Mouse (Mus musculus): ENCODE data around the gene Prrc2a. TPM values are rescaled to one million over a fixed set of nuclear protein-coding genes. Genes with fewer than 3 reads are reported as not detected.
A peak's percentile ranks its signal among the peaks of the same experiment; 100 is the strongest.

Prrc2a gene
- polyA plus RNA-seq, 2 experiments = 192 to 404 TPM

DNA sequence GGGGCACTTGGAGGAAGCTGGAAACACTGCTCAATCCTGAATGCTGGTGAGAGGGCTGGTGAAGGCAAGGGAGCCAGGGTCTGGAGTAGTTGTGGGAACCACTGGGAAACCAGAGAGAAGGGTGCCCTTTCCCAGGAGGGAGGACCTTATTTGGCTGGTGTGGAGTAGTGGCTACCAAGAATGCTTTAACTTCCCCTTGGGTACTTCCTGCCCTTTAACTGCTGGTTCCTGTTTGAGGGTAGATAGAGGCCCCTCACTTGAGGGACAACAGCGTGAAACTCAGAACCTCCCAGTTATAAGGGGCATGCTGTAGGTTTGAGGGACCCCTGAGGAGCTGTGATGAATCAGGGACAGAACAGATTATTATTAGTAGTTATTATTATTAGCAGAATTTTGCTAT is 24.5 kb upstream of the Prrc2a start:
- Histone ChIP-seq H3K4me1 (ENCODE audit: control insufficient read depth, insufficient read depth, low read length) (peaks cover 8% of the 10 kb centered on the region), H3K9me3 (ENCODE audit: control insufficient read depth, low read length) (no peaks in the 10 kb centered on the region), H3K27me3 (ENCODE audit: control insufficient read depth, insufficient read depth, low read length) (no peaks in the 10 kb centered on the region; the same call in 1 of the 2 replicates), H3K36me3 (ENCODE audit: control insufficient read depth, insufficient read depth, low read length) (no peaks in the 10 kb centered on the region), H3K27ac (replicated peaks; ENCODE audit: low read depth, low read length) (no peak overlapping the region), H3K9ac (ENCODE audit: low read depth, low read length, severe bottlenecking) (no peak overlapping the region), H3K4me2 (replicated peaks; ENCODE audit: low read depth, low read length, severe bottlenecking) (no peak overlapping the region), H3K4me3 (replicated peaks; ENCODE audit: low read length) (no peak overlapping the region)
- 80% methylated on average over 1 of the region's 1 CpGs for WGBS
- DNase-seq (ENCODE audit: low spot score) (no peak), ATAC-seq (ENCODE audit: low FRiP score, low read depth) (no peak)
- no peak for TF ChIP-seq POLR2A (IDR thresholded peaks at IDR 0.05; ENCODE audit: borderline replicate concordance, extremely low read depth, insufficient read depth, insufficient read length)

GRCm38 (mm10) chr17:35187959-35188610 is 23.4 kb upstream of the Prrc2a start, which contains the start of gene Lst1:
Gene Lst1 (minus strand): TSS chr17:35188439.
- TF ChIP-seq POLR2A (IDR thresholded peaks at IDR 0.05; ENCODE audit: borderline replicate concordance, extremely low read depth, insufficient read depth, insufficient read length) = no peak
- no peak within 1 kb of the TSS for H3K4me2 ChIP-seq (replicated peaks; ENCODE audit: low read depth, low read length, severe bottlenecking)
- peaks cover 8% of the 10 kb centered on the region for H3K4me1 ChIP-seq (ENCODE audit: control insufficient read depth, insufficient read depth, low read length)
- no peaks in the 10 kb centered on the region for H3K9me3 ChIP-seq (ENCODE audit: control insufficient read depth, low read length)
- no peak within 1 kb of the TSS for H3K9ac ChIP-seq (ENCODE audit: low read depth, low read length, severe bottlenecking)
- H3K27ac ChIP-seq (replicated peaks; ENCODE audit: low read depth, low read length) = 0 out of 2 replicates have a peak within 1 kb of the TSS, but pooled peaks have one; percentile 26
- H3K36me3 ChIP-seq (ENCODE audit: control insufficient read depth, insufficient read depth, low read length) = no peaks in the 10 kb centered on the region
- ATAC-seq (ENCODE audit: low FRiP score, low read depth) = no peak
- WGBS = 68% methylated on average over 7 of the region's 7 CpGs
- H3K4me3 ChIP-seq (replicated peaks; ENCODE audit: low read length) = no peak within 1 kb of the TSS
- no peaks in the 10 kb centered on the region for H3K27me3 ChIP-seq (ENCODE audit: control insufficient read depth, insufficient read depth, low read length)
- DNase-seq (ENCODE audit: low spot score) = no peak

DNA sequence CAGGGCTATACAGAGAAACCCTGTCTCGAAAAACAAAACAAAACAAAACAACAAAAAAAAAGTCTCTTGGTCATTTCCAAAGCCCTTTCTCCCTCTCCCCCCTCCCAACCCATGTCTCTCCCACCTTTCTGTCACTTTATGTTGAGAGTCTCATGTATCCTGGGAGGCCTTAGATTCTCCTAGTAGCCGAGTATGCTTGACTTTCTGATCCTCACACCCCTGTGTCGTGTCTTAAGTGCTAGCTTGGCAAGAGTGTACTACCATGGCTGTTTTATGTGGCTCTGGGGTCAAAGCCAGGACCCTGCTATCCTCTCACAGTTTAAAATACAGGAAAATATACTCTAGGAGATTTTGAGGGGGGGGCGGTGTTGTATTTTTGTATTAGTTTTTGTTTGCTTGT is 22.6 kb upstream of the Prrc2a start:
- Histone ChIP-seq H3K27me3 (ENCODE audit: control insufficient read depth, insufficient read depth, low read length) (no peaks in the 10 kb centered on the region), H3K36me3 (ENCODE audit: control insufficient read depth, insufficient read depth, low read length) (no peaks in the 10 kb centered on the region), H3K4me2 (replicated peaks; ENCODE audit: low read depth, low read length, severe bottlenecking) (no peak overlapping the region), H3K9me3 (ENCODE audit: control insufficient read depth, low read length) (no peaks in the 10 kb centered on the region), H3K9ac (ENCODE audit: low read depth, low read length, severe bottlenecking) (no peak overlapping the region), H3K4me1 (ENCODE audit: control insufficient read depth, insufficient read depth, low read length) (peaks cover 8% of the 10 kb centered on the region), H3K27ac (replicated peaks; ENCODE audit: low read depth, low read length) (0 out of 2 replicates have a peak overlapping the region, but pooled peaks have one; percentile 26), H3K4me3 (replicated peaks; ENCODE audit: low read length) (no peak overlapping the region)
- TF ChIP-seq POLR2A (IDR thresholded peaks at IDR 0.05; ENCODE audit: borderline replicate concordance, extremely low read depth, insufficient read depth, insufficient read length) = no peak
- 62% methylated on average over 4 of the region's 4 CpGs for WGBS
- ATAC-seq (ENCODE audit: low FRiP score, low read depth) = no peak
- DNase-seq (ENCODE audit: low spot score) = no peak

GRCm38 (mm10) chr17:35186681-35187080 is 22.0 kb upstream of the Prrc2a start:
- no peak for TF ChIP-seq POLR2A (IDR thresholded peaks at IDR 0.05; ENCODE audit: borderline replicate concordance, extremely low read depth, insufficient read depth, insufficient read length)
- Histone ChIP-seq H3K9ac (ENCODE audit: low read depth, low read length, severe bottlenecking) (peak overlapping the region; percentile 48), H3K4me2 (replicated peaks; ENCODE audit: low read depth, low read length, severe bottlenecking) (peak overlapping the region; percentile 56), H3K27me3 (ENCODE audit: control insufficient read depth, insufficient read depth, low read length) (no peaks in the 10 kb centered on the region), H3K4me1 (ENCODE audit: control insufficient read depth, insufficient read depth, low read length) (peaks cover 8% of the 10 kb centered on the region), H3K9me3 (ENCODE audit: control insufficient read depth, low read length) (no peaks in the 10 kb centered on the region), H3K27ac (replicated peaks; ENCODE audit: low read depth, low read length) (peak overlapping the region; percentile 82), H3K36me3 (ENCODE audit: control insufficient read depth, insufficient read depth, low read length) (no peaks in the 10 kb centered on the region), H3K4me3 (replicated peaks; ENCODE audit: low read length) (peak overlapping the region; percentile 41)
- ATAC-seq (ENCODE audit: low FRiP score, low read depth) (peak; percentile 61), DNase-seq (ENCODE audit: low spot score) (peak; percentile 40)
- 0% methylated on average over 4 of the region's 4 CpGs for WGBS

GRCm38 (mm10) chr17:35185639-35186611 is 21.2 kb upstream of the Prrc2a start:
- TF ChIP-seq POLR2A (IDR thresholded peaks at IDR 0.05; ENCODE audit: borderline replicate concordance, extremely low read depth, insufficient read depth, insufficient read length) = no peak

More at GRCm38 (mm10) chr17:35185639-35186611, 21.2 kb upstream of the Prrc2a start:
- peak overlapping the region; percentile 82 for H3K27ac ChIP-seq (replicated peaks; ENCODE audit: low read depth, low read length)
- H3K4me1 ChIP-seq (ENCODE audit: control insufficient read depth, insufficient read depth, low read length) = peaks cover 8% of the 10 kb centered on the region
- WGBS = 3% methylated on average over 18 of the region's 18 CpGs
- H3K27me3 ChIP-seq (ENCODE audit: control insufficient read depth, insufficient read depth, low read length) = no peaks in the 10 kb centered on the region
- H3K9me3 ChIP-seq (ENCODE audit: control insufficient read depth, low read length) = no peaks in the 10 kb centered on the region
- ATAC-seq (ENCODE audit: low FRiP score, low read depth) (peak; percentile 84), DNase-seq (ENCODE audit: low spot score) (peak; percentile 83)
- H3K9ac ChIP-seq (ENCODE audit: low read depth, low read length, severe bottlenecking) = peak overlapping the region; percentile 48
- H3K4me3 ChIP-seq (replicated peaks; ENCODE audit: low read length) = peak overlapping the region; percentile 41
- H3K36me3 ChIP-seq (ENCODE audit: control insufficient read depth, insufficient read depth, low read length) = no peaks in the 10 kb centered on the region
- peak overlapping the region; percentile 56 for H3K4me2 ChIP-seq (replicated peaks; ENCODE audit: low read depth, low read length, severe bottlenecking)
